Mouse (Mus musculus): ENCODE data around the gene Gm4187. TPM values are rescaled to one million over a fixed set of nuclear protein-coding genes. Genes with fewer than 3 reads are reported as not detected.
"Not testable (repeated sequence)": the region's sequence is repeated elsewhere in the genome, so short reads cannot be mapped to it uniquely, and the experiment has no call there.

Gm4187 gene
- not detected in 2 replicates for polyA plus RNA-seq (2015; fragmentation: Nextera tagmentation; extraction: Ambion mirVana)

DNA sequence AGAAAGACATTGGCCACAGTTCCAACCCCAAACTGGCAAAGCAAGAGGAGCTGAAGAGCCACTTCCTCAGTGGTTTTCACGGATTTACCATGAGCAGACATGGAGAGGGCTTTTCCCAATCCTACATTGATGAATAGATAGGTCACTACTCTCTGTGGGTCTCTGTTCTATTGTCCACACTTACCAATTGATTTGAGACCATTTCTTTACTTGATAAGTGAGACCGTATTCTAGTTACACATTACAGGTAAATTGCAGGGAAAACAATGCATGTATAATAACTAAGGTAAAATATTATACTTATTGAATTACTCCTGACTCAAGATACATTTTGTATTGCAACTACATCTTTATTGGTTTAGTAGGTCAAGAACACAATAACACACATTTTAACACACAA lies at the start of gene Gm4187:
Gene Gm4187 (minus strand): TSS at position 101 of the 400 bp plus-strand sequence.
- not testable (repeated sequence) for H3K9me3 ChIP-seq (ENCODE audit: low read length); H3K36me3 ChIP-seq (ENCODE audit: insufficient read depth, low read length); H3K27me3 ChIP-seq (ENCODE audit: insufficient read depth, low read length); H3K9ac ChIP-seq (replicated peaks; ENCODE audit: low read length); H3K27ac ChIP-seq (ENCODE audit: low read length); ATAC-seq (ENCODE audit: low FRiP score, low TSS enrichment); H3K4me2 ChIP-seq (replicated peaks; ENCODE audit: low read depth, low read length); H3K4me1 ChIP-seq (ENCODE audit: insufficient read depth, low read length); H3K4me3 ChIP-seq (ENCODE audit: low read length)
- no CpG with 5 or more reads among the region's 2 CpGs for WGBS

DNA sequence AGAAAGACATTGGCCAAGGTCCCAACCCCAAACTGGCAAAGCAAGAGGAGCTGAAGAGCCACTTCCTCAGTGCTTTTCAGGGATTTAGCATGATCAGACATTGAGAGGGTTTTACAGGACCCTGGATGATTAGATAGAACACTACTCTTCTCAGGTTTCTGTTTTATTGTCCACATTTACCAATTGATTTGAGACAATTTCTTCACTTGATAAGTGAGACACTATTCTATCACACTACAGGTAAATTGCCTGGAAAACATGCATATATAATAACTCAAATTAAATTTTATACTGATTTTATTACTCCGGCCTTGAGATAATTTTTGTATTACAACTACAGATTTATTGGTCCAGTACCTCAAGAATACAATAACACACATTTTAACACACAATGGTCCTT lies 41.4 kb upstream of the Gm4187 start, which contains the start of gene Gm8660:
Gene Gm8660 (minus strand): TSS at position 101 of the 400 bp plus-strand sequence.
- not testable (repeated sequence) for H3K4me1 ChIP-seq (ENCODE audit: insufficient read depth, low read length); H3K27me3 ChIP-seq (ENCODE audit: insufficient read depth, low read length); ATAC-seq (ENCODE audit: low FRiP score, low TSS enrichment); H3K4me2 ChIP-seq (replicated peaks; ENCODE audit: low read depth, low read length); H3K4me3 ChIP-seq (ENCODE audit: low read length); H3K9me3 ChIP-seq (ENCODE audit: low read length); H3K36me3 ChIP-seq (ENCODE audit: insufficient read depth, low read length); H3K9ac ChIP-seq (replicated peaks; ENCODE audit: low read length); H3K27ac ChIP-seq (ENCODE audit: low read length)
- no CpG with 5 or more reads among the region's 1 CpGs for WGBS

Other genes starting within 250 kb of the Gm4187 start
- not detected in 2 replicates for gene Gm16451, start 211.5 kb downstream of the Gm4187 start, polyA plus RNA-seq (2015; fragmentation: Nextera tagmentation; extraction: Ambion mirVana)
- not detected in 2 replicates for gene Gm10666, start 195.0 kb downstream of the Gm4187 start, polyA plus RNA-seq (2015; fragmentation: Nextera tagmentation; extraction: Ambion mirVana)
- gene Vmn1r142, start 165.7 kb downstream of the Gm4187 start, polyA plus RNA-seq (2015; fragmentation: Nextera tagmentation; extraction: Ambion mirVana): not detected in 2 replicates
- gene Vmn1r143, start 140.3 kb downstream of the Gm4187 start, polyA plus RNA-seq (2015; fragmentation: Nextera tagmentation; extraction: Ambion mirVana): not detected in 2 replicates
- not detected in 2 replicates for gene Gm8653, start 128.5 kb downstream of the Gm4187 start, polyA plus RNA-seq (2015; fragmentation: Nextera tagmentation; extraction: Ambion mirVana)
- not detected in 2 replicates for gene Gm8453, start 100.2 kb downstream of the Gm4187 start, polyA plus RNA-seq (2015; fragmentation: Nextera tagmentation; extraction: Ambion mirVana)
- gene Gm8660, start 41.3 kb upstream of the Gm4187 start, polyA plus RNA-seq (2015; fragmentation: Nextera tagmentation; extraction: Ambion mirVana): not detected in 2 replicates
- gene Vmn1r148, start 83.9 kb upstream of the Gm4187 start, polyA plus RNA-seq (2015; fragmentation: Nextera tagmentation; extraction: Ambion mirVana): not detected in 2 replicates
- not detected in 2 replicates for gene Vmn1r149, start 108.5 kb upstream of the Gm4187 start, polyA plus RNA-seq (2015; fragmentation: Nextera tagmentation; extraction: Ambion mirVana)
- not detected in 2 replicates for gene Gm10665, start 134.4 kb upstream of the Gm4187 start, polyA plus RNA-seq (2015; fragmentation: Nextera tagmentation; extraction: Ambion mirVana)
- not detected in 2 replicates for gene Vmn1r151, start 170.0 kb upstream of the Gm4187 start, polyA plus RNA-seq (2015; fragmentation: Nextera tagmentation; extraction: Ambion mirVana)
- gene Vmn1r152, start 193.2 kb upstream of the Gm4187 start, polyA plus RNA-seq (2015; fragmentation: Nextera tagmentation; extraction: Ambion mirVana): not detected in 2 replicates
- not detected in 2 replicates for gene Gm8677, start 205.2 kb upstream of the Gm4187 start, polyA plus RNA-seq (2015; fragmentation: Nextera tagmentation; extraction: Ambion mirVana)
- not detected in 2 replicates for gene Gm4201, start 235.6 kb upstream of the Gm4187 start, polyA plus RNA-seq (2015; fragmentation: Nextera tagmentation; extraction: Ambion mirVana)

Data from kidney, embryonic 16.5 days (tissue).